Mouse (Mus musculus) erythroblast, embryonic 14.5 days (primary cell): ENCODE measurements at regions not wholly inside any gene's neighbourhood (a gene's known extent, or its start where the extent isn't known, plus 50 kb on each side); places are given as distances from the start of the nearest gene placed in this dataset.

ENCODE experiments used
- GATA1 ChIP-seq: IDR thresholded peaks from 2 replicates; pipeline ENCODE4 v1.6.1; 2012; ENCODE audit warnings: low read length, inconsistent platforms, mixed read lengths
- TAL1 ChIP-seq: IDR thresholded peaks from 3 replicates; pipeline ENCODE4 v1.6.1; 2012; ENCODE audit warnings: low read length, inconsistent platforms, mixed read lengths

DNA sequence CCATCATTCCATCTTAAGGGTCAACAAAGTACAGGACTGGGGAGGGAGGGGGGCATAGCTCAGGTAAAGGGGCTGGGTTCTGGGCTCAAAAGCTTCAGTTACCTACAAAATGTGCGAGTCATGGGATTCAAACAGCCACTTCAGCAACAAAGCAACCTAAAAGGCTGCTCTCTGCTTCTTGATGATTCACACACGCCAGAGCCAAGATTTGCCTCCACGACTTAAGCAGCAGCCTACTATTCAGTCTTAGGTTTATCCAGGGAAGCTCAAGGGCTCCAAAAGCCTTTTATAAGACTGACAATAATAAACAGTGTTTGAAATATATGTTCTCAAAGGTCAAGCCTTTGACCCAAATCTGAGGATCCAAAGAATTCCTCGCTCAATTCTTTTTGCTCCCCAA lies 225.3 kb downstream of the Lyplal1 start:
- TF ChIP-seq GATA1 = no peak
- no peak for TF ChIP-seq TAL1
